9 mouse cellular contexts compared by ENCODE assay signal in the genomic region with DNA sequence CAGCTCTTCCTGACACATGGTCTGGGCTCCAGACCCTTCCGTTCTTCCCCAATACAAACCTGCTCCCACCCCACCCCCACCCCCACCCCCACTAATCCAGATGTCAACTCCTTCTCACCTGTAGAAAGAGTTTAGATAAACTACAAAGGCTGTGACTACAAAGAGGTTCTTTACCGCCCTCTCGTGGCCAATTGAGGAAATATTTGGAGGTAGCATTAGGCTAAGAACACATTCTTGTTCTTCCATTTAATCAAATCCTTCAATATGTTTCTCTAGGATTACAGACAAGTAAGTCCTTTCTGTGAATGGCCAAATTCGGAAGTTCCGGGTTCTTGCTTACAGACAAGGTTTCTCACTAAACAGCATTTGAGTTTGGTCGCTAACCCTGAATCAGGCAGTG. TPM values are rescaled to one million over a fixed set of nuclear protein-coding genes. Genes with fewer than 3 reads are reported as not detected.
DNase-seq lines count a peak whose midpoint lies in the region; ATAC-seq and TF ChIP-seq lines count a peak whose summit lies in the region.
"Had no signal": no experiment of that assay in that cellular context is flagged by ENCODE, and none has a peak within 500 bp of the region (broad histone marks: within the 10 kb centered on the region; RNA-seq: fewer than 3 reads in every experiment).

No protein-coding gene starts in this region.

- no peaks in the 10 kb centered on the region for H3K27me3 ChIP-seq in intestine, embryonic 15.5 days (replicated peaks)
- no peaks in the 10 kb centered on the region; the same call in 1 of the 2 replicates for H3K27me3 ChIP-seq in intestine, embryonic 16.5 days (replicated peaks; ENCODE audit: control insufficient read depth, insufficient read depth, low read length)
- no peaks in the 10 kb centered on the region for H3K27me3 ChIP-seq in hindbrain, postnatal 0 days (ENCODE audit: insufficient read depth, low read length)

- peak; percentile 69 for TF ChIP-seq CTCF in hindbrain, postnatal 0 days (IDR thresholded peaks at IDR 0.05; ENCODE audit: low read depth)

- H3K9ac ChIP-seq in intestine, embryonic 15.5 days: no peak overlapping the region
- no peak overlapping the region for H3K9ac ChIP-seq in intestine, embryonic 16.5 days (ENCODE audit: low read depth, low read length)
- no peak overlapping the region for H3K9ac ChIP-seq in hindbrain, postnatal 0 days (replicated peaks; ENCODE audit: low read length)
- H3K9ac ChIP-seq: embryonic facial prominence, embryonic 13.5 days had no signal

- H3K27ac ChIP-seq in intestine, embryonic 15.5 days: no peak overlapping the region
- no peak overlapping the region for H3K27ac ChIP-seq in intestine, embryonic 16.5 days (ENCODE audit: low read length)
- no peak overlapping the region for H3K27ac ChIP-seq in hindbrain, postnatal 0 days
- H3K27ac ChIP-seq: embryonic facial prominence, embryonic 13.5 days had no signal

- no peaks in the 10 kb centered on the region for H3K9me3 ChIP-seq in intestine, embryonic 15.5 days
- H3K9me3 ChIP-seq in intestine, embryonic 16.5 days (ENCODE audit: control insufficient read depth, low read length): no peaks in the 10 kb centered on the region
- H3K9me3 ChIP-seq in hindbrain, postnatal 0 days (ENCODE audit: low read length): no peaks in the 10 kb centered on the region
- H3K9me3 ChIP-seq: embryonic facial prominence, embryonic 13.5 days had no signal

- peak; percentile 75 for DNase-seq in NIH3T3 (ENCODE audit: low read depth)
- DNase-seq in cerebellum, adult 9-11 months: peak; percentile 4
- peak; percentile 78 for DNase-seq in hindbrain, postnatal 0 days (ENCODE audit: low spot score)
- DNase-seq in left cerebral cortex, postnatal 4 days: peak; percentile 40
- peak; percentile 29 for DNase-seq in retina, postnatal 7 days (ENCODE audit: low read depth, low spot score)

- 0 out of 2 replicates have a peak, but pooled peaks have one; percentile 10 for ATAC-seq in intestine, embryonic 15.5 days
- ATAC-seq in intestine, embryonic 16.5 days: no peak
- ATAC-seq in hindbrain, postnatal 0 days: 0 out of 2 replicates have a peak, but pooled peaks have one; percentile 12
- no peak for ATAC-seq in megakaryocyte-erythroid progenitor cell, adult 5-6 weeks (replicated peaks; ENCODE audit: low FRiP score, low TSS enrichment, poor library complexity, severe bottlenecking)

- H3K4me3 ChIP-seq in intestine, embryonic 15.5 days (replicated peaks): no peak overlapping the region
- no peak overlapping the region for H3K4me3 ChIP-seq in intestine, embryonic 16.5 days (ENCODE audit: low read length)
- H3K4me3 ChIP-seq in hindbrain, postnatal 0 days (ENCODE audit: low read length): no peak overlapping the region
- H3K4me3 ChIP-seq: embryonic facial prominence, embryonic 13.5 days had no signal

- H3K4me1 ChIP-seq in intestine, embryonic 15.5 days (replicated peaks): no peaks in the 10 kb centered on the region
- H3K4me1 ChIP-seq in intestine, embryonic 16.5 days (ENCODE audit: control insufficient read depth, insufficient read depth, low read length): no peaks in the 10 kb centered on the region
- no peaks in the 10 kb centered on the region for H3K4me1 ChIP-seq in hindbrain, postnatal 0 days (ENCODE audit: insufficient read depth, low read length)
- H3K4me1 ChIP-seq: embryonic facial prominence, embryonic 13.5 days had no signal

- WGBS in intestine, embryonic 15.5 days: 32% methylated on average over 6 of the region's 6 CpGs
- WGBS in intestine, embryonic 16.5 days: 37% methylated on average over 6 of the region's 6 CpGs
- WGBS in hindbrain, postnatal 0 days: 45% methylated on average over 6 of the region's 6 CpGs

- no peak overlapping the region for H3K4me2 ChIP-seq in intestine, embryonic 15.5 days (replicated peaks)
- no peak overlapping the region for H3K4me2 ChIP-seq in intestine, embryonic 16.5 days (ENCODE audit: low read depth, low read length)
- no peak overlapping the region for H3K4me2 ChIP-seq in hindbrain, postnatal 0 days (ENCODE audit: low read depth, low read length)
- H3K4me2 ChIP-seq: embryonic facial prominence, embryonic 13.5 days had no signal

- no peaks in the 10 kb centered on the region for H3K36me3 ChIP-seq in intestine, embryonic 15.5 days
- H3K36me3 ChIP-seq in intestine, embryonic 16.5 days (ENCODE audit: control insufficient read depth, insufficient read depth, low read length): no peaks in the 10 kb centered on the region
- H3K36me3 ChIP-seq in hindbrain, postnatal 0 days (ENCODE audit: insufficient read depth, low read length): no peaks in the 10 kb centered on the region
- H3K36me3 ChIP-seq: embryonic facial prominence, embryonic 13.5 days had no signal

- intact Hi-C loops in left cerebral cortex, postnatal 4 days (cut with DNase I): no loop called here

RNA-seq across cellular contexts. Expression of a gene that starts 14.1 kb away (rescaled TPM):
- polyA plus RNA-seq in intestine, embryonic 15.5 days (2015; fragmentation: Nextera tagmentation; extraction: Ambion mirVana): 51.5 and 60.8 TPM in 2 replicates
- 72.3 and 75.4 TPM in 2 replicates for polyA plus RNA-seq in intestine, embryonic 16.5 days (2015; fragmentation: Nextera tagmentation; extraction: Ambion mirVana)
- total RNA-seq in hindbrain, postnatal 0 days (2014; rRNA removed): 0.14 TPM in 1 of 2 replicates, not detected in the other
- polyA plus RNA-seq in hindbrain, postnatal 0 days (2015; fragmentation: Nextera tagmentation; extraction: Ambion mirVana): 0.38 and 0.42 TPM in 2 replicates
- total RNA-seq in left cerebral cortex, postnatal 4 days (2021): not detected
- total RNA-seq in megakaryocyte-erythroid progenitor cell, adult 5-6 weeks (2014; fragmentation: Nextera tagmentation): not detected in 2 replicates
- not detected in 2 replicates for total RNA-seq in megakaryocyte-erythroid progenitor cell, adult 5-6 weeks (2017)

Comparison
In these comparisons a context has a peak if more than half of its experiments do, and no peak if none do; other contexts are left out.
1. ATAC-seq: peak in intestine, embryonic 15.5 days (single experiment) and hindbrain, postnatal 0 days (single experiment); none in intestine, embryonic 16.5 days (single experiment) and megakaryocyte-erythroid progenitor cell, adult 5-6 weeks (single experiment).
2. DNase-seq: peak in every context shown above with its lines; median percentile 78 in hindbrain, postnatal 0 days; 75 in NIH3T3; 40 in left cerebral cortex, postnatal 4 days; 29 in retina, postnatal 7 days; 4 in cerebellum, adult 9-11 months.